Mouse (Mus musculus): ENCODE data around the gene Eif1ax. TPM values are rescaled to one million over a fixed set of nuclear protein-coding genes. Genes with fewer than 3 reads are reported as not detected.
A peak's percentile ranks its signal among the peaks of the same experiment; 100 is the strongest.
"Not testable (repeated sequence)": the region's sequence is repeated elsewhere in the genome, so short reads cannot be mapped to it uniquely, and the experiment has no call there.

Eif1ax gene
- polyA plus RNA-seq, 1 experiment: 58.7 TPM

DNA sequence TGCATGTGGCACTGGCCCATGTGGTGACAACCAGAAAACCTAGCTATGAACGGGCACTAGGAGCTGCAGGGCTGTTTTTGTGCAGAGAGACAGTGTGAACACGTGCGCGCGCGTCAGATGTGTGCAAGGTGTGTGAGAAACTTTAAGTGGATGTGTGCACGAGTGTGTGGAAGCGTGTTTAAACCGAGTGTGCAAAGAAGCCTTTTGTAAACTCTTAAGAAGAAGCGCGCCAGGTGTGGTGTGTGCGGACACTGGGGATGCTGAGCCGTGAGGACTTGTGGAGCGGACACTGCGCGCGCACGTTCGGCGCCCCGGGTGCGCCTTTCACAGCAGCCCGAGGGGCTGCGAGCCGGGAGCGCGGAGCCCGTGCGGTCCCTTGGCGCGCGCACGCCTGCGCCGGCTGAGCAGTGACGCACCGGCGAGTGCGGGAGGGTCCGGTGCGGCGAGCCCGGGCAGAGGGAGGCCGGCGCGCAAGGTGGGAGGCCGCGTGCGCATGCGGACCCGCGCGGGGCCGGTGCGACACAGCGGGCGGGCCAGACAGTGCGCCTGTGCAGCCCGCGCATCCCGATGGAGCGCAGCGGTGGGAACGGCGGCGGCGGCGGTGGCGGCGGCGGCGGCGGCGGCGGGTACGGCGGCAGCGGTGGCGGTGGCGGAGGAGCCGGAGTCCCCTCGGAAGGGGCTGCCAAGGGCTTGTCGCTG, 42.3 kb downstream of the Eif1ax start, which contains the start of gene Map7d2:
TSS of gene Map7d2 (plus strand) at position 443 of the 699 bp plus-strand sequence.
- TF ChIP-seq CTCF (IDR thresholded peaks at IDR 0.05; ENCODE audit: insufficient read depth, low read depth, low read length): no peak
- TF ChIP-seq POLR2A (IDR thresholded peaks at IDR 0.05; ENCODE audit: insufficient read depth, low read depth, low read length): peak; percentile 35; the same call in 1 of the 2 replicates
- Histone ChIP-seq H3K4me3 (ENCODE audit: insufficient read depth, low read depth, low read length) (peak within 1 kb of the TSS; percentile 55), H3K27ac (ENCODE audit: insufficient read depth, low read depth, low read length) (no peak within 1 kb of the TSS), H3K4me1 (ENCODE audit: control insufficient read depth, insufficient read depth, low read length) (no peaks in the 10 kb centered on the region)
- WGBS: 38% methylated on average over 70 of the region's 83 CpGs

DNA sequence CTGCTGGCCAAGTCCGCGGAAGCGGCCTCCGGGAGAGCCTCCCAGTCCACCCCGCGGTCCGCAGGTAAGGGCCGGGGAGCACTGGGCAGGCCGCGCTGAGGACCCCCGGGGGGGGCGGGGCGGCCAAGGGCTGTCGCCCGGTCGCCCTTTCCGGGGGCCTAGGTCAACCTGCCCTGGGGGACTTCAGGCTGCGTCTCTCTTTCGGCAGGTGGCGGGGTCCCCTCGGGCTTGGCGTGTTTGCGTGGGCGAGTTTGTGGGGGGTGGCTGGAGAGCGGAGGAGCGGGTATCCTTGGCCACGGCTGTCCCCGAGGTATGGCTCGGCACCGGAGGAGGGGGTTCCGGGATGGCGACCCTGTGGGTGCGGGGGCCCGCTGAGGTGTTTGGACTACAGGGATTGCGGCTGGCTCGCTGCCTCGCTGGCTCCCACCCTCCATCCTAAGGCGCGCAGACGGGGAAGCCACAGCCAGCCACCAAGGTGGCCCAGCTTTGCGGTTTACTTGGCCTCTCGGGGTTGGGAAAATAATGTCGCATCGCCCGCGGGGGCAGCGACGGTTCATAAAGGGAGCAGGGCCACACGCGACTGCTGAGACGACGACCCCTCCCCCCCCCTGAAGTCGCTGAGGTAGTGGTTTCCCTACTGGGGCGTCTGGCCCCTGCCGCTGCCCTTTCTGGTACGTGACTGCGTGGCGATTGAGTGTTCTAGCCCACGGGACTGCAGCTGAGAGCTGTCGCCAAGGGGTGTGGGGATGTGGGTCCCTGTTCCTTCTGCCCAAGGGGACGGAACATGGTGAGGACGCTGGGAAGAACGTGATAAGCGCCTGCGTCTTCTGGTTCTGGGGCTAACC, 43.1 kb downstream of the Eif1ax start:
- H3K27ac ChIP-seq (ENCODE audit: insufficient read depth, low read depth, low read length): no peak overlapping the region
- H3K4me1 ChIP-seq (ENCODE audit: control insufficient read depth, insufficient read depth, low read length): no peaks in the 10 kb centered on the region
- peak overlapping the region; percentile 55 for H3K4me3 ChIP-seq (ENCODE audit: insufficient read depth, low read depth, low read length)
- TF ChIP-seq CTCF (IDR thresholded peaks at IDR 0.05; ENCODE audit: insufficient read depth, low read depth, low read length): no peak
- no peak for TF ChIP-seq POLR2A (IDR thresholded peaks at IDR 0.05; ENCODE audit: insufficient read depth, low read depth, low read length)
- WGBS: 17% methylated on average over 61 of the region's 65 CpGs

DNA sequence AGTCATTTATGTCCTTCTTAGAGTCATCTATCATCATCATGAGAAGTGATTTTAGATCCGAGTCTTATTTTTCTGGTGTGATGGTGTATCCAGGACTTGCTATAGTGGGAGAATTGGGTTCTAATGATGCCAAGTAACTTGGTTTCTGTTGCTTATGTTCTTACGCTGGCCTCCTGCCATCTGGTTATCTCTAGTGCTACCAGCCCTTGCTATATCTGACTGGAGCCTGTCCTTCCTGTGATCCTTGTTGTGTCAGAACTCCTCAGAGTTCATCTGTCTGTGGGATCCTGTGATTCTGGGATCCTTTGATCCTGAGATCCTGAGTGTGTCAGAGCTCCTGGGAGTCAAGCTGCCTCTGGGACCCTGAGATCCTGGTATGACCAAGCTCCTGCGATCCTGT, 58.5 kb downstream of the Eif1ax start:
- 97% methylated on average over 3 of the region's 3 CpGs for whole genome bisulfite sequencing
- H3K4me3 ChIP-seq (ENCODE audit: insufficient read depth, low read depth, low read length); H3K27ac ChIP-seq (ENCODE audit: insufficient read depth, low read depth, low read length); H3K4me1 ChIP-seq (ENCODE audit: control insufficient read depth, insufficient read depth, low read length): not testable (repeated sequence)

Other genes with a start within 250 kb of the Eif1ax start
- gene Rps6ka3, start 161.9 kb upstream of the Eif1ax start, polyA plus RNA-seq (2012; ENCODE audit: insufficient read depth, insufficient read length, low replicate concordance, missing spikeins): not detected in 2 replicates
- 236 TPM in 1 of 2 replicates, not detected in the other for gene Map7d2, start 42.4 kb downstream of the Eif1ax start, polyA plus RNA-seq (2012; ENCODE audit: insufficient read depth, insufficient read length, low replicate concordance, missing spikeins)
- not detected in 2 replicates for gene Bclaf3, start 154.5 kb downstream of the Eif1ax start, polyA plus RNA-seq (2012; ENCODE audit: insufficient read depth, insufficient read length, low replicate concordance, missing spikeins)